Mouse (Mus musculus) frontal cortex, adult 2 months (tissue): ENCODE results near the gene Ccdc62. TPM values are rescaled to one million over a fixed set of nuclear protein-coding genes. Genes with fewer than 3 reads are reported as not detected.

Source experiments
- DNase-seq, 2 experiments: peaks; one replicate each; pipeline ENCODE4 v3.0.0; 2022; ENCODE audit warnings: low spot score in 1 of 2; ENCODE audit errors: extremely low spot score in 1 of 2
- polyA plus RNA-seq: library from polyadenylated mRNA; depleted of rRNA; stranded (reverse); fragments of >200 nt; gene quantifications from 2 replicates; pipeline ENCODE4 v1.2.3, GENCODE M21; 2012

Ccdc62 gene
- polyA plus RNA-seq, 1 experiment: 8.1 TPM

GRCm38 (mm10) chr5:123933957-123934591 lies 3.6 kb downstream of the Ccdc62 start:
- no peak for DNase-seq

GRCm38 (mm10) chr5:123935931-123936330 lies 5.5 kb downstream of the Ccdc62 start:
- DNase-seq: no peak

- DNase-seq: no peak
These were observed 8.0 kb downstream of the Ccdc62 start for GRCm38 (mm10) chr5:123938479-123938878.

- DNase-seq: no peak
These were observed 16.1 kb downstream of the Ccdc62 start for GRCm38 (mm10) chr5:123946546-123946945.

- peak in 1 of 2 experiments; percentile 84 for DNase-seq
These were observed 16.7 kb downstream of the Ccdc62 start for GRCm38 (mm10) chr5:123947041-123947761.

- peak in 1 of 2 experiments; percentile 61 for DNase-seq
These were observed 22.0 kb downstream of the Ccdc62 start for GRCm38 (mm10) chr5:123952365-123953045.

- DNase-seq: peak in 1 of 2 experiments; percentile 49
These were observed 26.7 kb downstream of the Ccdc62 start for GRCm38 (mm10) chr5:123957213-123957612.

- DNase-seq: no peak
These were observed 28.5 kb downstream of the Ccdc62 start for GRCm38 (mm10) chr5:123959018-123959417.

GRCm38 (mm10) chr5:123960129-123960528 lies 29.6 kb downstream of the Ccdc62 start:
- no peak for DNase-seq

GRCm38 (mm10) chr5:123961046-123961445 lies 30.6 kb downstream of the Ccdc62 start:
- DNase-seq: no peak

- no peak for DNase-seq
These were observed 33.7 kb downstream of the Ccdc62 start for GRCm38 (mm10) chr5:123964208-123964607.

- no peak for DNase-seq
These were observed 36.3 kb downstream of the Ccdc62 start for GRCm38 (mm10) chr5:123966759-123967158.

GRCm38 (mm10) chr5:123968468-123968867 lies 38.0 kb downstream of the Ccdc62 start:
- DNase-seq: no peak

- no peak for DNase-seq
These were observed 38.7 kb downstream of the Ccdc62 start for GRCm38 (mm10) chr5:123969216-123969615.

GRCm38 (mm10) chr5:123970576-123970975 lies 40.1 kb downstream of the Ccdc62 start:
- DNase-seq: no peak

GRCm38 (mm10) chr5:123972453-123972852 lies 42.0 kb downstream of the Ccdc62 start:
- no peak for DNase-seq

- DNase-seq: peak in 1 of 2 experiments; percentile 74
These were observed 43.1 kb downstream of the Ccdc62 start, which contains the start of gene Hip1r for GRCm38 (mm10) chr5:123973299-123974178. Gene Hip1r, plus strand, starts transcription at chr5:123973628.

- DNase-seq: peak in 1 of 2 experiments; percentile 53
These were observed 43.7 kb downstream of the Ccdc62 start for GRCm38 (mm10) chr5:123974179-123974485.

- no peak for DNase-seq
These were observed 44.2 kb downstream of the Ccdc62 start for GRCm38 (mm10) chr5:123974616-123975111.

GRCm38 (mm10) chr5:123975668-123976180 lies 45.2 kb downstream of the Ccdc62 start:
- no peak for DNase-seq
